Mouse (Mus musculus): ENCODE measurements at regions not wholly inside any gene's neighbourhood (a gene's known extent, or its start where the extent isn't known, plus 50 kb on each side); places are given as distances from the start of the nearest gene placed in this dataset.

DNA sequence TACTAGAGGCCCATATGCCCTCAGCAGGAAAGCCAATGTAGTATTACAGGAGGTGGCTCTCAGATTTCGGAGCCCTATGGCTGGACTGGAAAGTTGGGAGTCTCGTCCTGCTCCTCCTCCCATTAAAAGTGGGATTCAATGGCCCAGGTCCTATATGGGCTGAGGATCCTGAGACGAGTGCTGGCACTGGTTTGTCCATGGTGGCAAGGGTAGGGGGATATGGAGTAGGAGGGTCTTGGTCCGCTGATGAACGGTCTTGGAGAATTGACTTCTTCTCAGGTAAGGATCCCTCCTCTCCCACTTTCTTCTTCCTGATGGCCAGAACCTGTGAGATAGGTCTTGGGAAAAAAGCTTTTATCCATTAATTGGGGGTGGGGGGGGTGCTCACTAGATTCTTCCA, 522.2 kb upstream of the Slc5a7 start:
- DNase-seq (ENCODE audit: low spot score): no peak

- DNase-seq (ENCODE audit: low spot score): no peak
Observed at GRCm38 (mm10) chr17:54853631-54854030, 554.8 kb upstream of the Slc5a7 start.

DNA sequence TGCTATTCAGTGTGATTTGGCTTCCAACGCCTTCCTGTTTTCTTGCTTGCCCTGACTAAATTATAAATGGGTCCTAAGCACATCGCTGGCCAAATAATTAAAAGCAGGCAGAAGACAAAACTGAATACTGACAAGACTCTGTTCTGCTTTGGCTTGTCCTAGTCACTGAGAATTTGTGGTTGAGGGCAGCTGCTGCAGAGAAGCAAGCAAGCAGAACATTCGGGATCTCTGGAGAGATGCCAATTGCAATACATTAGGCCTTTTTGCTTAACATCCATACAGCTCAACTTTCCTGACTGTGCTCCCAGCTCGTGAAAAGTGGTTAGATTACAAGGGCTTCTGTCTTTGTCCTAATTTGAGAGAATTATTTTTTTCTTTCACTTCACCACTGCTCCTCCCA, 549.0 kb upstream of the St6gal2 start:
- DNase-seq (ENCODE audit: low spot score): peak; percentile 3

- no peak for DNase-seq (ENCODE audit: low spot score)
Observed at GRCm38 (mm10) chr17:54929181-54929715, 515.9 kb upstream of the St6gal2 start.

GRCm38 (mm10) chr17:54943380-54944047, 501.7 kb upstream of the St6gal2 start:
- DNase-seq (ENCODE audit: low spot score): no peak

GRCm38 (mm10) chr17:54944288-54944931, 500.8 kb upstream of the St6gal2 start:
- DNase-seq (ENCODE audit: low spot score): no peak
